Mouse (Mus musculus) kidney, postnatal 0 days (tissue): ENCODE data around the gene Irf2bp2. TPM values are rescaled to one million over a fixed set of nuclear protein-coding genes. Genes with fewer than 3 reads are reported as not detected.
A peak's percentile ranks its signal among the peaks of the same experiment; 100 is the strongest.

Experiments used
- ATAC-seq: fragments of 200-750 bp; cut with Nextera tagmentation; replicated peaks from 2 replicates; pipeline ENCODE4 v1.8.0; 2017; ENCODE audit warnings: low read depth, moderate number of reproducible peaks, moderate TSS enrichment, moderate library complexity; ENCODE audit not compliant: low FRiP score
- DNase-seq: peaks from one replicate; pipeline ENCODE4 v3.0.0-alpha.2; 2016; ENCODE audit warnings: low spot score
- H3K27ac ChIP-seq: fragments of 300-500 bp; sonication (generic); 2 replicates; pipeline ENCODE4 v1.5.1; 2014; ENCODE audit warnings: mild to moderate bottlenecking
- H3K27me3 ChIP-seq: fragments of 300-500 bp; sonication (generic); 2 replicates; pipeline ENCODE4 v1.6.1; 2014; ENCODE audit warnings: low read length, mixed read lengths; ENCODE audit not compliant: insufficient read depth
- H3K36me3 ChIP-seq: fragments of 300-500 bp; sonication (generic); 2 replicates; pipeline ENCODE4 v1.6.1; 2014; ENCODE audit warnings: low read length, mixed read lengths; ENCODE audit not compliant: insufficient read depth
- H3K4me1 ChIP-seq: fragments of 300-500 bp; sonication (generic); replicated peaks from 2 replicates; pipeline ENCODE4 v1.6.1; 2014; ENCODE audit warnings: antibody characterized with exemption, low read length, mixed read lengths; ENCODE audit not compliant: insufficient read depth
- H3K4me2 ChIP-seq: fragments of 300-500 bp; sonication (generic); 2 replicates; pipeline ENCODE4 v1.6.1; 2014; ENCODE audit warnings: mild to moderate bottlenecking, low read length, moderate library complexity, mixed read lengths
- H3K4me3 ChIP-seq: fragments of 300-500 bp; sonication (generic); replicated peaks from 2 replicates; pipeline ENCODE4 v1.5.1; 2014; ENCODE audit warnings: low read depth, low read length
- H3K9ac ChIP-seq: fragments of 300-500 bp; sonication (generic); 2 replicates; pipeline ENCODE4 v1.6.1; 2014; ENCODE audit warnings: low read depth, low read length
- H3K9me3 ChIP-seq: fragments of 300-500 bp; sonication (generic); replicated peaks from 2 replicates; pipeline ENCODE4 v1.6.1; 2016; ENCODE audit warnings: low read length, inconsistent platforms, mixed read lengths
- CTCF ChIP-seq: IDR thresholded peaks from 2 replicates; pipeline ENCODE4 v1.5.1; 2016; ENCODE audit warnings: antibody characterized with exemption, low read depth, mild to moderate bottlenecking, moderate library complexity
- WGBS: fragments of 180-500 bp; shearing (Covaris S2); extraction: QIAGEN DNeasy Blood & Tissue Kit; methylation state at CpG from one replicate; pipeline ENCODE4 v1.1.7; 2014; 5-methylcytosine and 5-hydroxymethylcytosine counted together
- polyA plus RNA-seq: library from polyadenylated mRNA; unstranded; fragments of >200 nt; fragmentation: Nextera tagmentation; extraction: Ambion mirVana; gene quantifications from 2 replicates; pipeline ENCODE4 v1.2.1, GENCODE M21; 2015

The Irf2bp2 gene
- polyA plus RNA-seq, 1 experiment from 2014 or later: 15.6 TPM

GRCm38 (mm10) chr8:126628616-126629015, 34.8 kb upstream of the Irf2bp2 start:
- no peak for TF ChIP-seq CTCF
- Histone ChIP-seq H3K4me1 (no peaks in the 10 kb centered on the region), H3K4me3 (no peak overlapping the region), H3K9me3 (no peaks in the 10 kb centered on the region), H3K27ac (no peak overlapping the region), H3K36me3 (no peaks in the 10 kb centered on the region), H3K27me3 (no peaks in the 10 kb centered on the region), H3K9ac (no peak overlapping the region), H3K4me2 (no peak overlapping the region)
- 93% methylated on average over 3 of the region's 3 CpGs for WGBS
- no peak for DNase-seq
- ATAC-seq: no peak

- H3K9ac ChIP-seq: no peak overlapping the region
- H3K36me3 ChIP-seq: no peaks in the 10 kb centered on the region
- WGBS: 85% methylated on average over 11 of the region's 11 CpGs
- ATAC-seq (no peak), DNase-seq (no peak)
- no peak overlapping the region for H3K4me3 ChIP-seq
- no peaks in the 10 kb centered on the region for H3K9me3 ChIP-seq
- H3K27me3 ChIP-seq: no peaks in the 10 kb centered on the region
- H3K4me1 ChIP-seq: no peaks in the 10 kb centered on the region
- H3K27ac ChIP-seq: no peak overlapping the region
- TF ChIP-seq CTCF: no peak
- H3K4me2 ChIP-seq: no peak overlapping the region
These were observed 32.6 kb upstream of the Irf2bp2 start for GRCm38 (mm10) chr8:126626415-126626814.

GRCm38 (mm10) chr8:126622111-126622795, 28.5 kb upstream of the Irf2bp2 start:
- ATAC-seq: no peak

GRCm38 (mm10) chr8:126620721-126621120, 26.9 kb upstream of the Irf2bp2 start:
- H3K4me1 ChIP-seq: peaks cover 8% of the 10 kb centered on the region; the same call in 1 of the 2 replicates
- no peak overlapping the region for H3K27ac ChIP-seq
- H3K9me3 ChIP-seq: no peaks in the 10 kb centered on the region
- H3K27me3 ChIP-seq: no peaks in the 10 kb centered on the region
- no peak overlapping the region for H3K9ac ChIP-seq
- H3K4me3 ChIP-seq: no peak overlapping the region
- no peak overlapping the region for H3K4me2 ChIP-seq
- DNase-seq (no peak), ATAC-seq (no peak)
- TF ChIP-seq CTCF: no peak
- H3K36me3 ChIP-seq: no peaks in the 10 kb centered on the region
- WGBS: 44% methylated on average over 3 of the region's 3 CpGs

More at GRCm38 (mm10) chr8:126622111-126622795, 28.5 kb upstream of the Irf2bp2 start:
- Histone ChIP-seq H3K27me3 (no peaks in the 10 kb centered on the region), H3K4me3 (no peak overlapping the region), H3K9ac (no peak overlapping the region), H3K9me3 (no peaks in the 10 kb centered on the region), H3K4me2 (no peak overlapping the region), H3K4me1 (peaks cover 2% of the 10 kb centered on the region; the same call in 1 of the 2 replicates), H3K36me3 (no peaks in the 10 kb centered on the region), H3K27ac (no peak overlapping the region)
- WGBS: 79% methylated on average over 9 of the region's 9 CpGs
- no peak for DNase-seq
- no peak for TF ChIP-seq CTCF

- WGBS: 81% methylated on average over 6 of the region's 6 CpGs
- no peak for DNase-seq
- no peak overlapping the region for H3K4me2 ChIP-seq
These were observed 25.7 kb upstream of the Irf2bp2 start for GRCm38 (mm10) chr8:126619487-126619886.

GRCm38 (mm10) chr8:126617665-126618064, 23.9 kb upstream of the Irf2bp2 start:
- DNase-seq: no peak
- peaks cover 22% of the 10 kb centered on the region; the same call in 1 of the 2 replicates for H3K4me1 ChIP-seq
- no peaks in the 10 kb centered on the region for H3K36me3 ChIP-seq
- no peaks in the 10 kb centered on the region for H3K27me3 ChIP-seq
- no peak overlapping the region for H3K9ac ChIP-seq
- no peaks in the 10 kb centered on the region for H3K9me3 ChIP-seq
- H3K4me2 ChIP-seq: no peak overlapping the region
- whole genome bisulfite sequencing: 69% methylated on average over 5 of the region's 5 CpGs
- H3K27ac ChIP-seq: peak overlapping the region; percentile 91
- no peak for ATAC-seq
- TF ChIP-seq CTCF: no peak
- no peak overlapping the region for H3K4me3 ChIP-seq

More at GRCm38 (mm10) chr8:126619487-126619886, 25.7 kb upstream of the Irf2bp2 start:
- Histone ChIP-seq H3K4me3 (no peak overlapping the region), H3K9me3 (no peaks in the 10 kb centered on the region), H3K27ac (no peak overlapping the region; the same call in 1 of the 2 replicates), H3K4me1 (peaks cover 20% of the 10 kb centered on the region; the same call in 1 of the 2 replicates), H3K36me3 (no peaks in the 10 kb centered on the region), H3K27me3 (no peaks in the 10 kb centered on the region), H3K9ac (no peak overlapping the region)
- ATAC-seq: peak; percentile 31
- no peak for TF ChIP-seq CTCF
